Mouse (Mus musculus) CH12.LX (cell line): ENCODE measurements at regions not wholly inside any gene's neighbourhood (a gene's known extent, or its start where the extent isn't known, plus 50 kb on each side); places are given as distances from the start of the nearest gene placed in this dataset.

Source experiments
- DNase-seq: peaks from one replicate; pipeline ENCODE4 v3.0.0-alpha.2; 2013; ENCODE audit errors: extremely low read depth
- H3K27ac ChIP-seq: 2 replicates; pipeline ENCODE4 v1.5.1; 2012; ENCODE audit warnings: low read depth, mild to moderate bottlenecking, control low read depth, moderate library complexity; ENCODE audit not compliant: insufficient read depth
- H3K27me3 ChIP-seq: replicated peaks from 2 replicates; pipeline ENCODE3; 2012; ENCODE audit warnings: inconsistent platforms
- H3K36me3 ChIP-seq, 2 experiments: replicated peaks in 1 of 2; 2 replicates each; pipeline versions ENCODE3 to v1.6.1; 2012; ENCODE audit warnings: inconsistent platforms in 1 of 2, low read length in 1 of 2, mild to moderate bottlenecking in 1 of 2, mixed read lengths in 1 of 2, moderate library complexity in 1 of 2; ENCODE audit not compliant: control insufficient read depth in 1 of 2, insufficient read depth in 1 of 2
- H3K4me1 ChIP-seq, 2 experiments: 2 replicates each; pipeline ENCODE4 v1.6.1; 2012; ENCODE audit warnings: inconsistent platforms in 1 of 2, moderate library complexity in 1 of 2; ENCODE audit not compliant: insufficient read depth in 2 of 2, control insufficient read depth in 1 of 2
- H3K4me2 ChIP-seq: 2 replicates; pipeline ENCODE4 v1.6.1; 2012; ENCODE audit warnings: low read depth, mild to moderate bottlenecking, control low read depth; ENCODE audit not compliant: poor library complexity, insufficient read depth, severe bottlenecking
- H3K4me3 ChIP-seq, 3 experiments: fragments of 150-350 bp in 1 of 3; sonication (generic) in 1 of 3; replicated peaks in 1 of 3; 2 replicates each; pipeline versions ENCODE3 to v1.5.1; 2011 to 2012; ENCODE audit warnings: low read depth in 2 of 3, low read length in 2 of 3, mild to moderate bottlenecking in 2 of 3, moderate library complexity in 2 of 3, control low read depth in 1 of 3, improper control_type of control experiment in 1 of 3, inconsistent platforms in 1 of 3, mixed read lengths in 1 of 3; ENCODE audit not compliant: poor library complexity in 1 of 3
- H3K79me2 ChIP-seq: replicated peaks from 2 replicates; pipeline ENCODE4 v1.6.1; 2012; ENCODE audit warnings: mild to moderate bottlenecking, moderate library complexity; ENCODE audit not compliant: control insufficient read depth, poor library complexity, insufficient read depth, severe bottlenecking; ENCODE audit errors: extremely low read depth
- H3K9ac ChIP-seq: 2 replicates; pipeline ENCODE4 v1.6.1; 2012; ENCODE audit warnings: low read depth, mild to moderate bottlenecking, control low read depth, moderate library complexity; ENCODE audit not compliant: insufficient read depth
- H3K9me3 ChIP-seq: replicated peaks from 2 replicates; pipeline ENCODE3; 2012; ENCODE audit warnings: low read length, inconsistent platforms, mixed read lengths
- BHLHE40 ChIP-seq: IDR thresholded peaks from 2 replicates; pipeline ENCODE4 v1.6.1; 2011; ENCODE audit warnings: mild to moderate bottlenecking, low read depth, low read length, improper control_type of control experiment
- CTCF ChIP-seq, 2 experiments: IDR thresholded peaks in 1 of 2; conservative IDR thresholded peaks in 1 of 2; 2 replicates each; pipeline ENCODE4 v1.5.1; 2011 to 2012; ENCODE audit warnings: low read depth in 2 of 2, low read length in 2 of 2, improper control_type of control experiment in 1 of 2, inconsistent platforms in 1 of 2, mild to moderate bottlenecking in 1 of 2, moderate library complexity in 1 of 2
- E2F4 ChIP-seq: IDR thresholded peaks from 2 replicates; pipeline ENCODE4 v1.6.1; 2011; ENCODE audit warnings: low read depth, low read length, improper control_type of control experiment; ENCODE audit not compliant: insufficient replicate concordance
- ELF1 ChIP-seq: IDR thresholded peaks from 2 replicates; pipeline ENCODE4 v1.6.1; 2014; ENCODE audit warnings: low read depth, mild to moderate bottlenecking, inconsistent platforms, low read length, improper control_type of control experiment
- EP300 ChIP-seq: IDR thresholded peaks from 2 replicates; pipeline ENCODE4 v1.6.1; 2011; ENCODE audit warnings: low read length, improper control_type of control experiment
- GABPA ChIP-seq: IDR thresholded peaks from 2 replicates; pipeline ENCODE4 v1.6.1; 2012; ENCODE audit warnings: low read depth, low read length, improper control_type of control experiment, inconsistent platforms; ENCODE audit not compliant: insufficient replicate concordance
- HCFC1 ChIP-seq: IDR thresholded peaks from 2 replicates; pipeline ENCODE4 v1.6.1; 2012; ENCODE audit warnings: low read depth, mild to moderate bottlenecking, inconsistent platforms, low read length, improper control_type of control experiment
- IRF4 ChIP-seq: IDR thresholded peaks from 2 replicates; pipeline ENCODE4 v1.6.1; 2014; ENCODE audit warnings: low read depth, mild to moderate bottlenecking, inconsistent platforms, low read length, improper control_type of control experiment
- JUND ChIP-seq: conservative IDR thresholded peaks from 2 replicates; pipeline ENCODE4 v1.6.1; 2011; ENCODE audit warnings: low read depth, low read length, improper control_type of control experiment
- KAT2A ChIP-seq: IDR thresholded peaks from 2 replicates; pipeline ENCODE4 v1.6.1; 2012; ENCODE audit warnings: low read length, improper control_type of control experiment, inconsistent platforms; ENCODE audit not compliant: insufficient replicate concordance
- MAFK ChIP-seq: IDR thresholded peaks from 2 replicates; pipeline ENCODE4 v1.6.1; 2011; ENCODE audit warnings: low read length, improper control_type of control experiment; ENCODE audit not compliant: insufficient replicate concordance
- MEF2A ChIP-seq: IDR thresholded peaks from 2 replicates; pipeline ENCODE4 v1.6.1; 2014; ENCODE audit warnings: low read depth, mild to moderate bottlenecking, inconsistent platforms, low read length, improper control_type of control experiment, borderline replicate concordance
- MYC ChIP-seq: IDR thresholded peaks from 2 replicates; pipeline ENCODE4 v1.6.1; 2011; ENCODE audit warnings: low read depth, mild to moderate bottlenecking, improper control_type of control experiment, low read length
- NELFE ChIP-seq: IDR thresholded peaks from 2 replicates; pipeline ENCODE4 v1.6.1; 2011; ENCODE audit warnings: low read depth, low read length, improper control_type of control experiment
- PAX5 ChIP-seq: IDR thresholded peaks from 2 replicates; pipeline ENCODE4 v1.6.1; 2012; ENCODE audit warnings: low read length, inconsistent platforms, mixed read lengths
- RAD21 ChIP-seq: IDR thresholded peaks from 2 replicates; pipeline ENCODE4 v1.6.1; 2011; ENCODE audit warnings: low read depth, mild to moderate bottlenecking, low read length, improper control_type of control experiment, moderate library complexity
- RCOR1 ChIP-seq: conservative IDR thresholded peaks from 2 replicates; pipeline ENCODE4 v1.6.1; 2012; ENCODE audit warnings: low read depth, mild to moderate bottlenecking, inconsistent platforms, low read length, improper control_type of control experiment
- SIN3A ChIP-seq: IDR thresholded peaks from 2 replicates; pipeline ENCODE4 v1.6.1; 2012; ENCODE audit warnings: low read length, improper control_type of control experiment, inconsistent platforms
- SMC3 ChIP-seq: IDR thresholded peaks from 2 replicates; pipeline ENCODE4 v1.6.1; 2011; ENCODE audit warnings: low read depth, low read length, improper control_type of control experiment
- TBP ChIP-seq: conservative IDR thresholded peaks from 2 replicates; pipeline ENCODE4 v1.6.1; 2011; ENCODE audit warnings: low read depth, low read length, improper control_type of control experiment
- TCF12 ChIP-seq: IDR thresholded peaks from 2 replicates; pipeline ENCODE4 v1.6.1; 2014; ENCODE audit warnings: low read depth, mild to moderate bottlenecking, inconsistent platforms, low read length, improper control_type of control experiment
- UBTF ChIP-seq: IDR thresholded peaks from 2 replicates; pipeline ENCODE4 v1.6.1; 2012; ENCODE audit warnings: low read depth, mild to moderate bottlenecking, inconsistent platforms, low read length, improper control_type of control experiment, moderate library complexity
- USF1 ChIP-seq: IDR thresholded peaks from 2 replicates; pipeline ENCODE4 v1.6.1; 2014; ENCODE audit warnings: low read depth, mild to moderate bottlenecking, inconsistent platforms, low read length, improper control_type of control experiment
- ZC3H11A ChIP-seq: IDR thresholded peaks from 2 replicates; pipeline ENCODE4 v1.6.1; 2012; ENCODE audit warnings: low read depth, mild to moderate bottlenecking, inconsistent platforms, low read length, improper control_type of control experiment
- ZKSCAN1 ChIP-seq: IDR thresholded peaks from 2 replicates; pipeline ENCODE4 v1.6.1; 2012; ENCODE audit warnings: low read depth, inconsistent platforms, low read length, improper control_type of control experiment, borderline replicate concordance
- ZMIZ1 ChIP-seq: IDR thresholded peaks from 2 replicates; pipeline ENCODE4 v1.6.1; 2012; ENCODE audit warnings: low read depth, mild to moderate bottlenecking, inconsistent platforms, low read length, improper control_type of control experiment
- ZNF384 ChIP-seq: IDR thresholded peaks from 2 replicates; pipeline ENCODE4 v1.6.1; 2012; ENCODE audit warnings: low read depth, low read length, improper control_type of control experiment, inconsistent platforms
- dilution Hi-C: fragments of 300-500 bp; cut with MboI; formaldehyde crosslinking; loops from 2 replicates; pipeline ENCODE4 v1.14.3; 2020; ENCODE audit warnings: low sequenced_read_pairs; ENCODE audit not compliant: extremely low pct_unique_long_range_greater_than_20kb, extremely low pct_ligation_motif_present
- in situ Hi-C: fragments of 300-500 bp; cut with MboI; formaldehyde crosslinking; loops from 3 replicates; pipeline ENCODE4 v1.14.3; 2019; ENCODE audit warnings: low sequenced_read_pairs, low pct_ligation_motif_present, low pct_unique_long_range_greater_than_20kb, mixed read lengths

DNA sequence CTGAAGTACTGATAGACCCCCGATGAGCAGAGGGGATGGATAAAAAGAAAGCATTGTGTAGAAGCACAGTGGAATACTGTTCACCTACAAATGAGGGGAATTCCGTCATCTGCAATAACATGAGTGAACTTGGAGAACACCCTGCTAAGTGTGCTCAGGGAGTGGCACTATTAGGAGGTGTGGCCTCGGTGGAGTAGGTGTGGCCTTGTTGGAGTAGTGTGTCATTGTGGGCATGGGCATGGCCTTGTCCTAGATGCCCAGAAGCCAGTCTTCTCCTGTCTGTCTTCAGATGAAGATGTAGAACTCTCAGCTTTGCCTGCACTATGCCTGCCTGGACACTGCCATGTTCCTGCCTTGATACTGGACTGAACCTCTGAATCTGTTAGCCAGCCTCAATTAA lies 86.2 kb upstream of the Kl start:
- in situ Hi-C loops, result no loop called here

DNA sequence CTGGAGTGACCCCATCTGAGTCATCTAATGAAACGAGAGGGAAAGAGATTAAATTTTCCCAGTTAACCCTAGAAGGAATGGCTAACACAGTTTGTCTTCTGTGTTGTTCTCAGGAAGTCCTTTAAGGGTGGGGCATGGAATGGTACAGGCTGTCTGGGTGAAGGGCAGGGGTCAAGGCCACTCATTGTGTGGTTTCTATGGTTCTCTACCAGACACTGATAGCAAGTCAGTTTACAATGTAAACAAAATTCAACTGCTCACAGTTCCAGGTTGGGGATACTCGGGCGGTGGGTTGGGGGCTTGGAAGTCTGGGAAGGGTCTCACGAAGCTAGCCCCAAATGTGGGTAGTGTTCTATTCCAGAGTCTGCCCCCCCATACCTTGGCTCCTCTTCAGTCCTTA lies 82.5 kb upstream of the Kl start:
- dilution Hi-C loops (no loop called here), in situ Hi-C loops (no loop called here)
- no peak for DNase-seq
- no peak for TF ChIP-seq EP300
- TF ChIP-seq ZMIZ1, result no peak
- no peak for TF ChIP-seq ZKSCAN1
- TF ChIP-seq USF1, result no peak
- no peak for TF ChIP-seq KAT2A
- TF ChIP-seq PAX5, result no peak
- no peak for TF ChIP-seq MEF2A
- no peak for TF ChIP-seq ELF1
- no peak for TF ChIP-seq NELFE
- no peak for TF ChIP-seq ZC3H11A
- no peak for TF ChIP-seq SMC3
- no peak for TF ChIP-seq MYC
- TF ChIP-seq TCF12, result no peak
- TF ChIP-seq GABPA, result no peak
- TF ChIP-seq TBP, result no peak
- no peak for TF ChIP-seq UBTF
- no peak for TF ChIP-seq MAFK
- no peak for TF ChIP-seq HCFC1
- TF ChIP-seq RCOR1, result no peak
- Histone ChIP-seq H3K27ac (no peak overlapping the region), H3K9me3 (peaks cover 14% of the 10 kb centered on the region), H3K9ac (no peak overlapping the region), H3K79me2 (no peaks in the 10 kb centered on the region), H3K36me3 (no peaks in the 10 kb centered on the region), H3K4me1 (peaks cover 0 to 11% of the 10 kb centered on the region in 2 experiments; a peak in 1 of 4 replicates), H3K4me2 (no peak overlapping the region), H3K4me3 (no peak overlapping the region), H3K27me3 (no peaks in the 10 kb centered on the region)

More for the DNA sequence above, 86.2 kb upstream of the Kl start:
- no peak for DNase-seq
- Histone ChIP-seq H3K9me3 (peaks cover 6% of the 10 kb centered on the region), H3K9ac (no peak overlapping the region), H3K79me2 (no peaks in the 10 kb centered on the region), H3K27ac (no peak overlapping the region), H3K4me1 (no peaks in the 10 kb centered on the region), H3K36me3 (no peaks in the 10 kb centered on the region)
- TF ChIP-seq JUND (no peak), UBTF (no peak), PAX5 (no peak), NELFE (no peak), ZNF384 (no peak), BHLHE40 (no peak), CTCF (conservative IDR thresholded peaks at IDR 0.05 in 1 of 2, IDR thresholded peaks at IDR 0.05 in 1 of 2; ENCODE audit: low read depth in 2 of 2, low read length in 2 of 2) (no peak), IRF4 (no peak), ZMIZ1 (no peak), MAFK (no peak), ZC3H11A (no peak), TBP (no peak), HCFC1 (no peak), RAD21 (no peak), E2F4 (no peak), SMC3 (no peak), SIN3A (no peak)
- TF ChIP-seq, all 38 proteins: peak for 0
- H3K4me2 ChIP-seq, result no peak overlapping the region
- H3K4me3 ChIP-seq, result no peak overlapping the region
- H3K27me3 ChIP-seq, result no peaks in the 10 kb centered on the region
- dilution Hi-C loops, result no loop called here
